Mouse (Mus musculus): ENCODE measurements around the gene Rassf3.

- TF ChIP-seq POLR2A (IDR thresholded peaks at IDR 0.05; ENCODE audit: low read depth, low read length) (no peak), CTCF (IDR thresholded peaks at IDR 0.05; ENCODE audit: extremely low read depth, insufficient read depth, insufficient read length, insufficient replicate concordance) (no peak)
Measured at GRCm38 (mm10) chr10:121360358-121360757, 115.8 kb downstream of the Rassf3 start.
